Mouse (Mus musculus) neural tube, embryonic 13.5 days (tissue): ENCODE measurements at regions not wholly inside any gene's neighbourhood (a gene's known extent, or its start where the extent isn't known, plus 50 kb on each side); places are given as distances from the start of the nearest gene placed in this dataset.

Experiments
- ATAC-seq: fragments of 200-750 bp; cut with Nextera tagmentation; 2 replicates; pipeline ENCODE4 v1.8.0; 2017; ENCODE audit warnings: low read depth, mild to moderate bottlenecking, moderate TSS enrichment, moderate library complexity
- H3K27ac ChIP-seq: fragments of 300-500 bp; sonication (generic); replicated peaks from 2 replicates; pipeline ENCODE4 v1.5.1; 2015; ENCODE audit warnings: moderate library complexity, mild to moderate bottlenecking, inconsistent platforms
- H3K27me3 ChIP-seq: fragments of 300-500 bp; sonication (generic); 2 replicates; pipeline ENCODE4 v1.6.1; 2015; ENCODE audit warnings: mild to moderate bottlenecking, inconsistent platforms
- H3K36me3 ChIP-seq: fragments of 300-500 bp; sonication (generic); 2 replicates; pipeline ENCODE4 v1.6.1; 2015; ENCODE audit warnings: mild to moderate bottlenecking, inconsistent platforms
- H3K4me1 ChIP-seq: fragments of 300-500 bp; sonication (generic); replicated peaks from 2 replicates; pipeline ENCODE4 v1.6.1; 2015; ENCODE audit warnings: inconsistent platforms
- H3K4me2 ChIP-seq: fragments of 300-500 bp; sonication (generic); 2 replicates; pipeline ENCODE4 v1.6.1; 2015; ENCODE audit warnings: inconsistent platforms, mild to moderate bottlenecking, moderate library complexity
- H3K4me3 ChIP-seq: fragments of 300-500 bp; sonication (generic); 2 replicates; pipeline ENCODE4 v1.5.1; 2015; ENCODE audit warnings: mild to moderate bottlenecking, inconsistent platforms
- H3K9ac ChIP-seq: fragments of 300-500 bp; sonication (generic); 2 replicates; pipeline ENCODE4 v1.6.1; 2015; ENCODE audit warnings: moderate library complexity, mild to moderate bottlenecking, inconsistent platforms
- H3K9me3 ChIP-seq: fragments of 300-500 bp; sonication (generic); 2 replicates; pipeline ENCODE4 v1.6.1; 2016; ENCODE audit warnings: inconsistent platforms
- WGBS: fragments of 180-500 bp; shearing (Covaris S2); methylation state at CpG from one replicate; pipeline ENCODE4 v1.1.7; 2015; 5-methylcytosine and 5-hydroxymethylcytosine counted together

- ATAC-seq: no peak
- Histone ChIP-seq H3K27ac (no peak overlapping the region), H3K27me3 (no peaks in the 10 kb centered on the region), H3K9me3 (no peaks in the 10 kb centered on the region), H3K9ac (no peak overlapping the region), H3K4me2 (no peak overlapping the region), H3K36me3 (no peaks in the 10 kb centered on the region), H3K4me3 (no peak overlapping the region), H3K4me1 (no peaks in the 10 kb centered on the region)
- 90% methylated on average over 4 of the region's 4 CpGs for whole genome bisulfite sequencing
These were observed 247.5 kb downstream of the Mreg start for GRCm38 (mm10) chr1:71964450-71965126.

GRCm38 (mm10) chr1:71956940-71957339 is 255.2 kb downstream of the Mreg start:
- Histone ChIP-seq H3K4me3 (no peak overlapping the region), H3K27me3 (no peaks in the 10 kb centered on the region), H3K27ac (no peak overlapping the region), H3K36me3 (no peaks in the 10 kb centered on the region), H3K4me2 (no peak overlapping the region), H3K4me1 (no peaks in the 10 kb centered on the region), H3K9ac (no peak overlapping the region), H3K9me3 (no peaks in the 10 kb centered on the region)
- no peak for ATAC-seq
- WGBS: 76% methylated on average over 3 of the region's 3 CpGs

- H3K27ac ChIP-seq: no peak overlapping the region
- H3K36me3 ChIP-seq: no peaks in the 10 kb centered on the region
- no peak for ATAC-seq
- H3K9ac ChIP-seq: no peak overlapping the region
- no peaks in the 10 kb centered on the region for H3K4me1 ChIP-seq
- no peaks in the 10 kb centered on the region for H3K27me3 ChIP-seq
- no peaks in the 10 kb centered on the region for H3K9me3 ChIP-seq
- no peak overlapping the region for H3K4me3 ChIP-seq
- no peak overlapping the region for H3K4me2 ChIP-seq
These were observed 256.8 kb downstream of the Mreg start for GRCm38 (mm10) chr1:71955331-71955730.

- no peak overlapping the region for H3K4me3 ChIP-seq
- 81% methylated on average over 6 of the region's 6 CpGs for WGBS
- no peak overlapping the region for H3K9ac ChIP-seq
- H3K4me2 ChIP-seq: no peak overlapping the region
- H3K9me3 ChIP-seq: no peaks in the 10 kb centered on the region
- no peaks in the 10 kb centered on the region for H3K36me3 ChIP-seq
- no peaks in the 10 kb centered on the region for H3K4me1 ChIP-seq
- no peak overlapping the region for H3K27ac ChIP-seq
- H3K27me3 ChIP-seq: no peaks in the 10 kb centered on the region
- no peak for ATAC-seq
These were observed 258.8 kb downstream of the Mreg start for GRCm38 (mm10) chr1:71953292-71953691.

- Histone ChIP-seq H3K36me3 (no peaks in the 10 kb centered on the region), H3K4me1 (no peaks in the 10 kb centered on the region), H3K27ac (no peak overlapping the region), H3K27me3 (no peaks in the 10 kb centered on the region), H3K9me3 (no peaks in the 10 kb centered on the region), H3K9ac (no peak overlapping the region), H3K4me3 (no peak overlapping the region), H3K4me2 (no peak overlapping the region)
- WGBS: 79% methylated on average over 7 of the region's 7 CpGs
- no peak for ATAC-seq
These were observed 262.6 kb downstream of the Mreg start for GRCm38 (mm10) chr1:71949549-71949948.

GRCm38 (mm10) chr1:71948686-71949085 is 263.4 kb downstream of the Mreg start:
- H3K36me3 ChIP-seq: no peaks in the 10 kb centered on the region
- H3K9me3 ChIP-seq: no peaks in the 10 kb centered on the region
- no peak overlapping the region for H3K4me2 ChIP-seq
- H3K4me1 ChIP-seq: no peaks in the 10 kb centered on the region
- no peak overlapping the region for H3K27ac ChIP-seq
- no peak for ATAC-seq
- H3K4me3 ChIP-seq: no peak overlapping the region
- H3K27me3 ChIP-seq: no peaks in the 10 kb centered on the region
- H3K9ac ChIP-seq: no peak overlapping the region
- 98% methylated on average over 4 of the region's 4 CpGs for WGBS

GRCm38 (mm10) chr1:71947506-71947905 is 264.6 kb downstream of the Mreg start:
- no peak overlapping the region for H3K9ac ChIP-seq

GRCm38 (mm10) chr1:71946911-71947310 is 265.2 kb downstream of the Mreg start:
- Histone ChIP-seq H3K4me2 (no peak overlapping the region), H3K27ac (no peak overlapping the region), H3K4me3 (no peak overlapping the region), H3K27me3 (no peaks in the 10 kb centered on the region), H3K9ac (no peak overlapping the region), H3K9me3 (no peaks in the 10 kb centered on the region), H3K4me1 (0 out of 2 replicates have a peak, but pooled peaks cover under 1% of the 10 kb centered on the region), H3K36me3 (no peaks in the 10 kb centered on the region)
- 80% methylated on average over 2 of the region's 2 CpGs for WGBS
- no peak for ATAC-seq

More at GRCm38 (mm10) chr1:71947506-71947905, 264.6 kb downstream of the Mreg start:
- WGBS: 90% methylated on average over 2 of the region's 2 CpGs
- no peaks in the 10 kb centered on the region for H3K9me3 ChIP-seq
- H3K4me1 ChIP-seq: no peaks in the 10 kb centered on the region
- H3K36me3 ChIP-seq: no peaks in the 10 kb centered on the region
- no peak overlapping the region for H3K4me2 ChIP-seq
- ATAC-seq: no peak
- H3K27ac ChIP-seq: no peak overlapping the region
- H3K27me3 ChIP-seq: no peaks in the 10 kb centered on the region
- no peak overlapping the region for H3K4me3 ChIP-seq

GRCm38 (mm10) chr1:71945070-71945469 is 267.0 kb downstream of the Mreg start:
- H3K9ac ChIP-seq: no peak overlapping the region
- no peaks in the 10 kb centered on the region for H3K36me3 ChIP-seq
- ATAC-seq: no peak
- H3K4me3 ChIP-seq: no peak overlapping the region
- no peaks in the 10 kb centered on the region for H3K27me3 ChIP-seq
- WGBS: 89% methylated on average over 6 of the region's 6 CpGs
- H3K27ac ChIP-seq: no peak overlapping the region
- H3K4me1 ChIP-seq: peaks cover 6% of the 10 kb centered on the region; the same call in 1 of the 2 replicates
- no peaks in the 10 kb centered on the region for H3K9me3 ChIP-seq
- no peak overlapping the region for H3K4me2 ChIP-seq

GRCm38 (mm10) chr1:71944531-71944930 is 267.6 kb downstream of the Mreg start:
- no peak for ATAC-seq

GRCm38 (mm10) chr1:71942145-71942544 is 270.0 kb downstream of the Mreg start:
- H3K36me3 ChIP-seq: no peaks in the 10 kb centered on the region
- H3K27ac ChIP-seq: no peak overlapping the region
- no peak for ATAC-seq
- H3K9ac ChIP-seq: no peak overlapping the region
- H3K4me1 ChIP-seq: peaks cover 14% of the 10 kb centered on the region; the same call in 1 of the 2 replicates
- no peaks in the 10 kb centered on the region for H3K9me3 ChIP-seq
- no peaks in the 10 kb centered on the region for H3K27me3 ChIP-seq
- no peak overlapping the region for H3K4me3 ChIP-seq
- H3K4me2 ChIP-seq: no peak overlapping the region

More at GRCm38 (mm10) chr1:71944531-71944930, 267.6 kb downstream of the Mreg start:
- Histone ChIP-seq H3K9me3 (no peaks in the 10 kb centered on the region), H3K36me3 (no peaks in the 10 kb centered on the region), H3K27me3 (no peaks in the 10 kb centered on the region), H3K9ac (no peak overlapping the region), H3K4me3 (no peak overlapping the region), H3K4me2 (no peak overlapping the region), H3K27ac (no peak overlapping the region), H3K4me1 (peaks cover 6% of the 10 kb centered on the region; the same call in 1 of the 2 replicates)
- 84% methylated on average over 3 of the region's 3 CpGs for WGBS

GRCm38 (mm10) chr1:71941688-71942087 is 270.4 kb downstream of the Mreg start:
- no peak overlapping the region for H3K4me2 ChIP-seq
- H3K9me3 ChIP-seq: no peaks in the 10 kb centered on the region
- H3K4me1 ChIP-seq: peaks cover 14% of the 10 kb centered on the region; the same call in 1 of the 2 replicates
- no peak overlapping the region for H3K4me3 ChIP-seq
- no peak overlapping the region for H3K27ac ChIP-seq
- WGBS: 40% methylated on average over 4 of the region's 4 CpGs
- H3K9ac ChIP-seq: no peak overlapping the region
- H3K36me3 ChIP-seq: no peaks in the 10 kb centered on the region
- H3K27me3 ChIP-seq: no peaks in the 10 kb centered on the region
- ATAC-seq: no peak

GRCm38 (mm10) chr1:71940900-71941299 is 271.2 kb downstream of the Mreg start:
- Histone ChIP-seq H3K9me3 (no peaks in the 10 kb centered on the region), H3K4me3 (no peak overlapping the region), H3K4me1 (peaks cover 14% of the 10 kb centered on the region; the same call in 1 of the 2 replicates), H3K27ac (no peak overlapping the region), H3K36me3 (no peaks in the 10 kb centered on the region), H3K27me3 (no peaks in the 10 kb centered on the region), H3K9ac (no peak overlapping the region), H3K4me2 (no peak overlapping the region)
- ATAC-seq: no peak
- WGBS: 18% methylated on average over 4 of the region's 4 CpGs
